Mouse (Mus musculus) forelimb bud, embryonic 11.5 days (tissue): ENCODE results near the gene Gtf2a2.

Source experiments
- DNase-seq: peaks from one replicate; pipeline ENCODE4 v3.0.0-alpha.2; 2012; ENCODE audit warnings: low read depth, low spot score

Gtf2a2 gene

DNA sequence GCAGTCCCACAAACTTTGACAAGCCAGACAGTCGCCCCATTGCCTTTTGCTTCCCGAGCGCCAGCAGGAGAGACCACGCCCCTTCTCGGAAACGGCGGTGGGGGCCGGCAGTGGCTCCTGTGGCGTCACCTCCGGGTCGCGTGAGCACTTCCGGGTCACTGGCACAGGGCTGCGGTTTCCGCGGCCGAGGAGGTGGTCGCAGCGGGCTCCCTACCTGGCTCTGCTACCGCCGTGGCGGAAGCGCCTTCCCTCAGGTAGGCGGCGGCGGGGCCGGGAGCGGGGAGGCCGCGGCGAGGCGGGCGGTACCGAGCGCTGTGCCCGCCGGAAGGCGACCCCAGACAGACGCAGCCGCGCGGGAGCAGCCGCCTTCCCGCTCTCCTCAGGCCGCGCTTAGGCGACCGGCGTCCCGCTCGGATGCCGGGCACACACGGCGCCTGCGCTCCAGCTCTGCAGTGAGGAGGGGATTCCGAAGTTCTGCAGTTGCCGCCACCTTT, at the start of gene Gtf2a2:
Gtf2a2 (plus strand) TSS at position 143 of the 494 bp plus-strand sequence.
- DNase-seq: peak; percentile 92

DNA sequence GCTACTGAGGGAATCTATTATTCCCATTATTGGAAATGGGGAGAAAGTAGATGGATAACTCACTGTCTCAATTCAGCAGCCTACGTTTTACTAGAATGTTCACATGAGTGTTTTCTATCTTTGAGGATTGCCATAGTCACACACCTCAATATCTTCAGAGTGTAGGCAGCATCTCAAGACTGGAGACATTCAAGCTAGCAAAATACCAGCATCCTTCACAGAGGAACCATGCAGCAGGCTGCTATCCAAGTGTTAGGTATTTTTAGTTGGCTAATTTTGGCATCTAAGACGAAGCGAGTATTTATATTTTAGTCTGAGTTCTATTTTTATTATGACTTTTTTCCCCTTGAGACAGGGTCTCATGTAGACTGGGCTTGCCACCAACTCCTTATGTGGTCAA, 48.0 kb upstream of the Gtf2a2 start:
- DNase-seq: no peak

DNA sequence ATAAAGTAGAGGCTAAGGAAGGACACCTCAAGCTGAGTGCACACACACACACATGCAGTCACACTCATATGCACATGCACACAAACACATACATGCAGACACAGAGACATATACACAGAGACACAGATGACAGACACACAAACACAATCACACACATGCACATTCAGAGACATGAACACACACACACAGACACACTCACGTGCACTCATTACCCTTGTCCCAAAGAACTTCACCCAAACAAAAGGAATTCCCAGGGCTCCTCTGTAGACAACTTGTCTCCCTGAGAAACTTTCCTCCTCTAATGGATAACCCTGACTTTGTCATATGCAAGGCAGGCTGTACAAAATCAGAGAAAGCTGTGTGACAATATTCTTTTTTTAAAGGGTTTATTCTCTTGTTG, 26.8 kb upstream of the Gtf2a2 start:
- DNase-seq: no peak

DNA sequence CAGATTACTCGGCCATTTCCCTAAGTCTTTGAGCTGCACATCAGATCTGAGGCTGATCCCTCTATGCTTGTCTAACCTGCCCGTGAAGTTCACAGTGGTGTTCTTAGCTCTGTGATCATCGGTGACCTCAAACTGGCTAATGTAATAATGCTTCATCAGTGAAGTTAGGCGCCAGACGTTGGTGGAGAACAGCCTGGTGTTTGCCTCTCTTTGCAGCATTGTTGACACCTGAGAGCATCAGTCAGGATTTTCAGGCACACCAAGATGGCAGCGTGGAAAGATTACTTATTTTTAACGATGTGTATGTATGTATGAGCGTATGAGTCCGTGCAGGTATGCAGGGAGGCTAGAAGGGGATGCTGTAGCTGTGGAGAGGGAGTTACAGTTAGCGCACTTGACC, 26.3 kb upstream of the Gtf2a2 start:
- no peak for DNase-seq

DNA sequence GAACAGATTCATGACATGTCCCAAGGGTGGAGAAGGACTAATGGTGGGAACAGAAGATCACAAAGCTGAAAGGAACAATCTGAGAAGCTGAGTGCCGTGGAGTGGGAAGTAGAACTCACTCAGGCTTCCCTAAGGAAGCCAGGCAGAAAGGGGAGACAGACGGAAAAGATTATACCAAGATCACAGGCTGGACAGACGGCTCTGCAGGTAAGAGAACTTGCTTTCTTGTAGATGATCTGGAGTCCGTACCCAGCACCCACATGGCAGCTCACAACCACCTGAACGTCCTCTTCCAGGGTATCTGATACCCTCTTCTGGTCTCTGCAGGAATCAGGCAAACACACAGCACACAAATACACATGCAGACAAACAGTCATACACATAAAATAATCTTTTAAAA, 25.8 kb upstream of the Gtf2a2 start:
- DNase-seq: no peak

DNA sequence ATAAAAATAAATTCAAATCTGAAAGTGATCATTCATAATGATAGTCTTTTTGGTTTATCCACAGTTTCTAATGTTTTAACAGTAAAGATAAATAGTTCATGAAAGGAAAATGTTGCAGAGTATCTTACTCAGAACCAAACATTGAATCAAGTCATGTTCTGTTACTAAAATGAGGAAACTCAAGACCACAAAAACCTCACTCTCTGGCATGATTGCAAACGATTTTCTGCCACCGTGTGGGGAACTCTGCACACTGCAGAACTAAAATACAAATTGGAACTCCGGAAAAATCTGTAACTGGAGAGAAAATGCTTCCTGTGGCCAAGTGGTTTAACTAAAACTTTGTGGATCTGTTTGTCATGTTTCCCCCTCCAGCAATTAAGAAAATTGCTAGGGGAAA, 24.8 kb upstream of the Gtf2a2 start:
- DNase-seq: peak; percentile 71

DNA sequence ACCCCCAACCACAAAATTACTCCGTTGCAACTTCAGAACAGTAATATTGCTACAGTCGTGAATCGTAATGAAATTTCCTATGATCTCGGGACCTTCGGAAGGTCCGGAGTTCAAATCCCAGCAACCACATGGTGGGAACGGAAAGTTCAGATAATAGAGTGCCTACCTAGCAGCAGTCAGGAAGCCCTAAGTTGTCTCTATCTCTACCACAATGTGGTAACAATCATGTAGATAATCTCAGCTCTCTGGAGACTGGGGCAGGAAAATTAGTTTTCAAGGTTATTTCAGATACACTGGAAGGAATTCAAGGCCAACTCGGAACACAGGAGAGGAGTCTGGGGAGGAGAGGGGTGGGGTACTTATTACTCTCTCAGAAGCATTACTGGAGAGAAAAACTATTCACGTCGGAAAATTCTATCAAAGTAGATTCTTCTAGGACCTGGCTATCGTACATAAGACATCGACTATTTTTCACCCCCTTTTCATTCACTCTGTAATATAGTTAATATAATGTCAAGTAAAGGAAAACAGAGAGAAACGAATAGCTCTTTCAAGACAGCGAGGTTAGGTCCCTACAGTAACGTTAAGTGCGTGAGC, 23.5 kb upstream of the Gtf2a2 start:
- no peak for DNase-seq

DNA sequence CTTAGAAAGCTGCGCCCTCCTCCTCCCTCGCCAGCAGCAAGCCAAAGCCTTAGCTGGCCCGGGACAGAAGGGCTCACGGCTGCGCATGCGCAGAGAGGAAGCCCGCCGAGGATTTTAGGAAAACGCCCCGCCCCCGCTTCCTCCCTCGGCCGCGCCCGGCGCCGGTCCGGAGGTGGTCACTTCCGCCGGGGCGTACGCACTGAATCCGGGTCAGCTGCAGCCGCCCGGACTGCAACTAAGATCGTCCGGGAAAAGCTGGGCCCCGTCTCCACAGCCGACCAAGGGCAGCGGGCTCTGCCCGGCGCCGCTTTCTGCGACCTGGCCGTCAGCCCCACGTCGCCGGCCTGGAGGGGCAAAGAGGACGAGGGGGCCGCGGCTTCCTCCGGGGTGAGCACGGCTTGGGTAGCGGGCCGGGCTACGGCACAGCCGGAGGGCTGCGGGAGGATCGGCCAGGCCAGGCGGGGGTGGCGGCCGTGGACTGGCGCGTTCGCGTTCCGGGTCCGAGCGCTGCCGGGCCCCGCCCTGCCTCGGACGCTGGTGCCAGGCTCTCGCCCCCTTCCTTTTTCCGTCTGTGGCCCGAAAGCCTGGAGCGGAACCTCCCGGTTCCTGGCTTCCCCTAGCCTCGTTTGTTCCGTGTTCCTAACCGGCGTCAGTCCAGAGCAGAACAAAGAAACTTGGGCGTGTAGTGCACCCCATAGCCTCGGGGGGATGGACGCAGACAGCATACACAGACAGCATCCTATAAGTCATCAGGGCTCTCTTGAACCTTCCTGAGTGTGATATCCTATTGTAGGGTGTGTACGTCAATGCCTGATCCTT, 22.8 kb upstream of the Gtf2a2 start, which contains the start of gene Bnip2:
Bnip2 (plus strand) TSS at position 164 of the 819 bp plus-strand sequence.
- DNase-seq: peak; percentile 94

DNA sequence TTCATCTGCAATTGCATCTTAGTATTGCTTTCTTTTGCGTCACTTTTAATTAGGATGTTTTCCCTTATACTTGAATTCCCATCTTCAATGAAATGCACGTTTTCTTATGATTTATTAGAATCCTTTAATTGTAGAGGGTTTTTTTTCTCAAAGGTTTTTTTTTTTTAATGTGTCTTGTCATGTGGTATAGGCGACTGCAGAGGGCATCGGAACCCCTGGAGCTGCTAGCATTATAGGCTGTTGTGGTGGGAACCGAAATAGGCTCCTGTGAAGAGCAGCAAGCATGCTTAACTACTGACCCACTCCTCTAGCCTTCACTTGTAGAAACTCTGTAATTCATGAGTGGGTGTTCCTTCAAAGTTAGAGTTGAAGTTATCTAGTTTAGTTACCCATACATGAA, 22.0 kb upstream of the Gtf2a2 start:
- peak; percentile 11 for DNase-seq

DNA sequence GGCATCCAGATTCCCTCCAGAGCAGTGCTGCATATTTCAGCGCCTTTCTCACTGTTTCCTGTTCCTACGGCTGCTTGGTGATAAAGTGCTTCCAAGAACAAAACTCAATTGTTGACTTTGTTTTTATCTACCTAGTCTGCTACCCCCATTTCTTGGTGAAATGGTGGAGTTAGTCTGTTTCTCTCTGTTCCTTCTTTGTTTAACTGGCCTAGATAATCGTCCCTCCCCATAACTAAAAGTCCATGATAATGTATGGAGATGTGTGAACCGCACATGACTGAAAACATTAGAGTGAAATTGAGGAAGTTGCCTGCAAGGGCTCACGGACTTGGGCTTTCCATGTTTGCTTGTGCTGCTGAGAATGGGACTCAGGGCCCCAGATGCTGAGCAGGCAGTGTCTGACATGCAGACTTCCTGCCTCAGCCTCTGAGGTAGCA, 19.5 kb upstream of the Gtf2a2 start:
- no peak for DNase-seq

DNA sequence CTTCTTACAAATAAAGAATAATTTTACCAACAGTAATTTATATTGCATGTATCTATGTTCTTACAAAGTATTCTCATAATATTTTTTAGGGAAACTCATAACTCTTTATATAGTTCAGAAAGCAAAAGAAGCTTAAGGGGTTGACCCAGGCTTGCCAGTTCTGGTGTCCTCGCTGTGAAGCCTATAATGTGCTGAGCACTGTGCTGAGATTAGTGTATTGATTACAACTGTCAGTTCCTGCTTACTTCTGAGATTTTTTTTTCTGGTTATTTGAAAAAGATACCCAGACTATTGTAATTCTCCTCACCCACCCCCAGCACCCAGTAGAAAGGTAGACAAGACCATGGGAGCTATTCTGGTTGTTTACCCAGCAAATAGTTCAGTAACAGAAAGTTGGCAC, 18.9 kb upstream of the Gtf2a2 start:
- no peak for DNase-seq

DNA sequence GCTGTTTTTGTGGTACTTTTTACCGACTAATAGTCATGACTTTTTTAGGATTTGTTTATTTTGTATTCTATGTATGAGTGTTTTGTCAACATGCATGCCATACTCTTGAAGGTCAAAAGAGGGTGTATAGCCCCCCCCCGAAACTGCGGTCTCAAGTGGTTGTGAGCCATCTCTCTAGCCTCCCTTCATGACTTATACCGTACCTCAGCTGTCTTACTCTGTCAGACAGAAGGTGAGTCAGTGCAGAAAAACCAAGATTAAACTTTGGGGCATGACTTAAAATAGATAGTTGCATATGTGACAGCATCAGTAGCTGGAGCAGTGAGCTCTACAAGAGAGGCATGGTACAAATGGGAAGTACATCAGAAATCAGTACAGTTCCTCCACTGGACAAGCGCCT, 17.8 kb upstream of the Gtf2a2 start:
- DNase-seq: no peak

DNA sequence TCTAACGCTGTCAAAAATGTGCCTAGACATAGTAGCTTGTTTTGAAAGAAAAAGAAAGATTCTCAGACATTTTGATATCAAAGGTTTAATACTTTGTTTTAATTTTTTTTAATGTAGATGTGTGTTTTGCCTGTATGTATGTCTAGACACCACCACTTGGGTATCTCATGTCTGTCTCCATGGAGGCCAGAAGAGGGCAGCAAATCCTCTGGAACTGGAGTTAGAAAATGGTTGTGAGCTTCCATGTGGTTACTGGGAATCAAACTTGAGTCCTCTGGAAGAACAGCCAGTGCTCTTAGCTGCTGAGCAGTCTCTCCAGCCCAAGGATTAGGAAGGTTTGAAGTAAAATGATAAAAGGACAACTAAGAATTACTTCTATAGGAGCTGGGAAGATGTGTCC, 13.0 kb upstream of the Gtf2a2 start:
- no peak for DNase-seq

DNA sequence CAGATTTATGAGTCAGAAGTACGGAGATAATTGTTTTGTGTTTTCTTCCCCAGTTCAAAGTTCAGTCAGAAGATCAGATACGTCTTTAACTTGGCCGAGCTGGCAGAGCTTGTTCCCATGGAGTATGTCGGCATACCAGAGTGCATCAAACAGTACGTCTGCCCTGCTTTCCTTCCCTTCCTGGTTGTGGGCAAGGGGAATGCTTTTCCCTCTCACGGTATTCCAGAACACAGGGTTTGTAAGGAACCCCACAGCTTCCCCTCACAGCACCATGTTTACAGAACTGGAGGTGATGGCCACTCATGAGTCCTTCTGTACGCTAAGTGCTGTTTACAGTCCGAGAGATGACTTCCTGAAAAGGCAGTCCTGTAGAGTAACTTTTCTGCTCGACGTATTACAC, 8.8 kb upstream of the Gtf2a2 start:
- DNase-seq: no peak

DNA sequence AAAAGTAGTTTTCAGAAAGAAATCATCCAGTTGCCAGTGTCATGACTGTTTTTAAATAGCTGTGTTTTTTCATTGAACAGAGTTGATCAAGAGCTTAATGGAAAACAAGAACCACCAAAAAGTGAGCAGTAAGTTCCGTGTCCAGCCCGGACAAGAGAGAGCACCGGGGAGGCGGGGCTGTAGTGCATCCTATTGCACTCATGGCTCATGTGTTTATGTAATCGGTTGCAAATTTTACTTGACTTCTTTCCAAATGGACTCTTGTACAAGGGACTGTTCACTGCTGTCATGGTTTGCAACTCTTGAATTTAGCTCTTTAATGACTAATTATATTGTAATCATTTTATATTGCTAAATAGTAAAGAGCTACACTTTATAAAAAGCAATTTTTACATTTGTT, 5.4 kb upstream of the Gtf2a2 start:
- DNase-seq: no peak

DNA sequence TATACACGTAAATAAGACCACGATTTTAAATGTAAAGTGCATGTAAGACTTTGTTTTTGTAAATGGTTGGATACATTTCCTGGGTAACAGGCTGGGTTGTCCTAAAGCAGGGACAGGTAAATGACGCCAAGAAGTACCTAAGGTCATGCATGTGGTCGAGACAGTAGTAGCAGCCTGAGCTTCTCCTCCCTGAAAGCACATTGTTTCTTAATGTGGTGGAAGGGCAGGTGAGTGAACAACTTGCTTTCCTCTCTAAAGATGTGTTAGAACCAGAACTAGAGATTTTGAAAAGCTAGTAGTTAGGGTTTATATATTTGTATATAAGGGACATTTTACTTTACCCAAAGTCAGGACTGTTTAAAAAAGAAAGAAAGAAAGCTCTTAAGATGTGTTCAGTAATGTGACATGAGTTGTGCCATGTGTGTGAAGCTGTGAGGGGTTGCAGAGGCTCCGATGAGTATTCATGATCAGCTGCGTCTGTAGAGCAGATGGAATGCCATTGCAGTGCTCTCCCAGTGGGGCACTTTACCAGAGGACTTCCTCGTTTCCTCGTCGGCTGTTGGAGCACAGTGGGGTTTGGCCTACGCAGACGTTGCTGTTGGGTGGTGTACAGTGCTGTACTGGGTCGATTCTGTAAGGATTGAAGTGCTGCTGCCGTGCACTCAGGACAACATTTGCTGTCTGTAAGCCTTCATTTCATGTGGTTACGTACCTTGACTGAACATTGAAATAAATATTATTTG, 4.7 kb upstream of the Gtf2a2 start:
- no peak for DNase-seq

DNA sequence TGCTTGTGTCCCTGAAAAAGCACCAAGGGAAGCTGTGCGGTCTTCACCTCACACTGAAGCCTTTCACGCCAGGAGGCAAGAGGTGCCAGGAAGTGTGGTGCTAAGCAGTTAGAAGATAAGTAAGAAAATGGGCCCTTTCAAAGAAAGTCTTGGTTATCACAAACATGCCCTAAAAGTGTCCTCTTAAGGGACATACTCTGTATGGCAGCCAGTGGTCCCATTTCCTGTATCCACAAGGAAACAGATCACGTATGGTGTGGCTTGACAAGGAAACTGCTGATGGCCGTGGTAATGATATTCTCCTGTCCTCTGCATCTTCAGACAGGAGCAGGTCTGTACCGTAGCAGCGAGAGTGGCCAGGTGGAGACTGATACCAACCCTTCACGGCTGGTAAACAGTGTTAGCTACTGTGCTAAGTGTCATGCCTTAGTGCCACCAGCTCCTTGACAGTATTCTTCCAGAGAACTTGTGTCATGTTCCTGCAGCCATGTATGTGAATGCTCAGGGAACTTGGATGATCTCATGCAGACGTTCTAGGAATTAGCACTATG, 2.5 kb upstream of the Gtf2a2 start:
- no peak for DNase-seq

DNA sequence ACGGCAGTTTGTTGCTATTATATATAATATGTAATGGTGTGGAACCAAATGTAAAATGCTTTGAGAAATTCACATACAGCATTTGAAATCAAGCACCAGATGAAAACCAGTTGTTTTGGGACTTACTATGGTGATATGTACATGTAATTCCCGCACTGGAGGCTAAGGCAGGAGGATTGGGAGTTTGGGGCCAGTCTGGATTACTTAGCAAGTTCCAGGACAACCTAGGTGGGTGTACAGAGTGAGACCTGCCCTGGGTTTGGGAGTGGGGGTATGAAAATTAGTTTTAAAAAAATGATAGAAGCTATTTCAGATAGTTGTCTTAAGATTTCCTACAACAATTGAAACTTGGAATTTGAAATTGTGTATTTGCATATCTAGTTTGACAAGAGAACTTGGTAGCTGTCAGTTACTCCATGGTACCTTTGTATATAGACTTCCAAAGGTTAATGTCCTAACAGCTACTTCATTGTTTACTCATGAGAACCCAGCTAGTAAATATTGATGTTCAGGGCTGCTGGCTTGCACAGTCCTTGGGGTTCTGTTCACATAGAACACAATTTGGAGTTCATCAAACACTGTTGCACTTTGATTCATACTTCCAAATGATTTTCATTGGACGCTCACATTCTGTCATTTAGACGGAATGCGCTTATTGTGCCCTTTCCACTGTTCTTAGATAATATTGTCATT, 1.4 kb upstream of the Gtf2a2 start:
- DNase-seq: no peak

DNA sequence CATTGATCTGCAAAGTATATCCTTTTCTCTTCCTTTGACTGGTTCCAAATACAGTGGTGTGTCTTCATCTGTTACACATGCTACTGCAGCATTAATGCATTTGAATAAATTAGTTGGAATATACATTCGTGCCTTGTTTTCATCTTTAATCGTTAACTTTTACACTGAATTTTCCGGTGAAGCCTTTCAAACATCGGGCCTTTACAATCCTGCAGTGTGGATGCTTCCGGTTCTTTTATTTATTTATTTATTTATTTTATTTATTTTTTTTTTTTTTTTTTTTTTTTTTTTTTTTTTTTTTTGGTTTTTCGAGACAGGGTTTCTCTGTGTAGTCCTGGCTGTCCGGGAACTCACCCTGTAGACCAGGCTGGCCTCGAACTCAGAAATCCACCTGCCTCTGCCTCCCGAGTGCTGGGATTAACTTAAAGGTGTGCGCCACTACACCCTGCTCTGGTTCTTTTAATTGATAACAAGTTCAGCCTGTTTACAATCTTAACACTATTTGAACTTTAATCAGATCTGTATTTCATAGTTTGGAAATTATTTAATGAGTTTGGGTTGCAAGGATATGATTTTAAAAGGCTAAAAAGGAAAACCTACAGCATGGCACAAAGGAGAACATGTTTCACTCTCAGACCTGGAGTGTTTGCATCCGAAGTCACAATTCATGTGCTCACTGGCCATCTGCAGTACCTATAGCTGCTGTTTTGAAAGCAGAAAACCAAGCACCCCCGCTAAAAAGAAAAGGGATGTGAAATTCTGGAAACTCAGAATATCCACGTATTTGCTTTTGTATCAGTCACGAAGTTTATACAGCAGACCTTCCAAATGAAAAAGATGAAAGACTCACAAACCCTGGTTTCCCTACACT, 578 bp upstream of the Gtf2a2 start:
- DNase-seq: no peak

DNA sequence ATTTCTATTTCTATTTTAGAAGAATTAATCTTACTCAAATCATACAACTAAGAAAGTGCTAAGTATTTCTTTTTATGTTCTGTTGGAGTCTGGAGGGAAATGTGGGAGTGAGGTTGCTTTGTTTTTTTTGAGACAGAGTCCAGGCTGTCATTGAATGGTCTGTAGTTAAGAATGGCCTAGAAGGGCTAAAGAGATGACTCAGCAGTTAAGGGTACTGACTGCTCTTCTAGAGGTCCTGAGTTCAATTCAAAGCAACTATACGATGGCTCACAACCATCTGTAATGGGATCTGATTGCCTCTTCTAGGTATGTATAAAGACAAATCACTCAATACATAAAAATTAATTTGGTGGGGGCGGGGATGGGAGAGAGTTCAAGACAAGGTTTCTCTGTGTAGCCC, 3.3 kb downstream of the Gtf2a2 start:
- no peak for DNase-seq

DNA sequence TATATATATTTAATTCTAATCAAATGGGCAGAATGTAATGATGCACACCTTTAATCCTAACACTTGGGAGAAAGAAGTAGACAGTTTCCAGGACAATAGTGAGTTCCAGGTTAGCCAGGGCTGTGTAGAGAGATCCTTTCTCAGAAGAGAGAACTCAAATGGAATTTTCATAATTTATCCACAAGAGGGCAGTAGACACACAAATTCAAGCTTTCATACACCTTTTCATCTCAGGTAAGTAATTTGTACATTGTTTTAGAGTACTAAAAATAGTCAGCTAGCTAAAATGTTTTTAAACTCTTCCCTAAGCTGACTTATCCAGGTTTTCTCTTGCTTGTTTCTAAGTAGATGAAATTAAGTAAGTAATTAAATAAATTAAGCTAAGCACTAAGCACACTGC, 6.5 kb downstream of the Gtf2a2 start:
- peak; percentile 25 for DNase-seq
